Mouse (Mus musculus): ENCODE measurements around the gene Bud31. TPM values are rescaled to one million over a fixed set of nuclear protein-coding genes. Genes with fewer than 3 reads are reported as not detected.

Gene Bud31
- polyA plus RNA-seq, 1 experiment from 2014 or later: 128 TPM

Other genes with a start within 250 kb of the Bud31 start
- gene Smurf1, start 174.5 kb upstream of the Bud31 start, polyA plus RNA-seq (2015; fragmentation: Nextera tagmentation; extraction: Ambion mirVana): 2.0 and 2.3 TPM in 2 replicates
- gene Gm4871, start 107.6 kb upstream of the Bud31 start, polyA plus RNA-seq (2015; fragmentation: Nextera tagmentation; extraction: Ambion mirVana): not detected in 2 replicates
- gene 1700018F24Rik, start 97.4 kb upstream of the Bud31 start, polyA plus RNA-seq (2015; fragmentation: Nextera tagmentation; extraction: Ambion mirVana): not detected in 2 replicates
- 54.2 and 55.3 TPM in 2 replicates for gene Arpc1a, start 56.5 kb upstream of the Bud31 start, polyA plus RNA-seq (2015; fragmentation: Nextera tagmentation; extraction: Ambion mirVana)
- 0.10 TPM in 1 of 2 replicates, not detected in the other for gene Kpna7, start 56.3 kb upstream of the Bud31 start, polyA plus RNA-seq (2015; fragmentation: Nextera tagmentation; extraction: Ambion mirVana)
- gene Arpc1b, start 26.1 kb upstream of the Bud31 start, polyA plus RNA-seq (2015; fragmentation: Nextera tagmentation; extraction: Ambion mirVana): 185 and 195 TPM in 2 replicates
- gene Pdap1, start 124 bp upstream of the Bud31 start, polyA plus RNA-seq (2015; fragmentation: Nextera tagmentation; extraction: Ambion mirVana): 28.8 and 36.5 TPM in 2 replicates
- gene Ptcd1, start 26.7 kb downstream of the Bud31 start, polyA plus RNA-seq (2015; fragmentation: Nextera tagmentation; extraction: Ambion mirVana): 7.7 and 8.8 TPM in 2 replicates
- gene Cpsf4, start 26.9 kb downstream of the Bud31 start, polyA plus RNA-seq (2015; fragmentation: Nextera tagmentation; extraction: Ambion mirVana): 24.4 and 25.1 TPM in 2 replicates
- gene Atp5j2, start 51.7 kb downstream of the Bud31 start, polyA plus RNA-seq (2015; fragmentation: Nextera tagmentation; extraction: Ambion mirVana): 406 and 457 TPM in 2 replicates
- gene Zkscan14, start 61.5 kb downstream of the Bud31 start, polyA plus RNA-seq (2015; fragmentation: Nextera tagmentation; extraction: Ambion mirVana): 8.7 and 8.8 TPM in 2 replicates
- 3.6 and 3.7 TPM in 2 replicates for gene Zkscan5, start 64.2 kb downstream of the Bud31 start, polyA plus RNA-seq (2015; fragmentation: Nextera tagmentation; extraction: Ambion mirVana)
- 17.8 and 18.0 TPM in 2 replicates for gene Zfp655, start 91.4 kb downstream of the Bud31 start, polyA plus RNA-seq (2015; fragmentation: Nextera tagmentation; extraction: Ambion mirVana)
- gene Zscan25, start 140.1 kb downstream of the Bud31 start, polyA plus RNA-seq (2015; fragmentation: Nextera tagmentation; extraction: Ambion mirVana): 0.13 and 0.14 TPM in 2 replicates
- 0.07 TPM in 1 of 2 replicates, not detected in the other for gene Cyp3a57, start 204.9 kb downstream of the Bud31 start, polyA plus RNA-seq (2015; fragmentation: Nextera tagmentation; extraction: Ambion mirVana)